Mouse (Mus musculus) ES-E14 (cell line): ENCODE data around the gene Poln.

Experiments
- CHD2 ChIP-seq: IDR thresholded peaks from 2 replicates; pipeline ENCODE4 v1.6.1; 2014; ENCODE audit warnings: mild to moderate bottlenecking, low read depth, low read length, inconsistent platforms
- HCFC1 ChIP-seq: IDR thresholded peaks from 2 replicates; pipeline ENCODE4 v1.6.1; 2012; ENCODE audit warnings: low read length, inconsistent platforms, borderline replicate concordance; ENCODE audit not compliant: insufficient read depth
- MAFK ChIP-seq: IDR thresholded peaks from 2 replicates; pipeline ENCODE4 v1.6.1; 2014; ENCODE audit warnings: mild to moderate bottlenecking, low read depth, low read length, inconsistent platforms; ENCODE audit not compliant: insufficient read depth
- ZC3H11A ChIP-seq: IDR thresholded peaks from 2 replicates; pipeline ENCODE4 v1.6.1; 2012; ENCODE audit warnings: low read depth, mild to moderate bottlenecking, inconsistent platforms, low read length, borderline replicate concordance
- ZNF384 ChIP-seq: IDR thresholded peaks from 2 replicates; pipeline ENCODE4 v1.6.1; 2012; ENCODE audit warnings: low read depth, low read length, inconsistent platforms

GRCm38 (mm10) chr5:34124131-34124530, 45.1 kb downstream of the Poln start:
- TF ChIP-seq MAFK (no peak), HCFC1 (no peak), CHD2 (no peak), ZC3H11A (no peak), ZNF384 (no peak)
